ENCODE assay signal across 22 mouse cellular contexts in genomic region chr2:33788851-33789250, GRCm38 (mm10).
DNase-seq lines count a peak whose midpoint lies in the region; ATAC-seq lines count a peak whose summit lies in the region.
"Had no signal": no experiment of that assay in that cellular context is flagged by ENCODE, and none has a peak within 500 bp of the region (broad histone marks: within the 10 kb centered on the region; RNA-seq: fewer than 3 reads in every experiment).

No protein-coding gene starts in this region.

- H3K4me3 ChIP-seq in midbrain, embryonic 11.5 days (ENCODE audit: low read depth, low read length) = no peak overlapping the region
- H3K4me3 ChIP-seq in midbrain, embryonic 10.5 days = no peak overlapping the region
- no peak overlapping the region for H3K4me3 ChIP-seq in forebrain, embryonic 13.5 days
- H3K4me3 ChIP-seq in hindbrain, embryonic 13.5 days = no peak overlapping the region
- H3K4me3 ChIP-seq in midbrain, embryonic 15.5 days = no peak overlapping the region
- H3K4me3 ChIP-seq: heart, embryonic 15.5 days; limb, embryonic 15.5 days; liver, embryonic 15.5 days had no signal

- 69% methylated on average over 7 of the region's 7 CpGs for WGBS in midbrain, embryonic 11.5 days
- whole genome bisulfite sequencing in midbrain, embryonic 10.5 days = 80% methylated on average over 7 of the region's 7 CpGs
- WGBS in forebrain, embryonic 13.5 days = 33% methylated on average over 7 of the region's 7 CpGs
- WGBS in hindbrain, embryonic 13.5 days = 36% methylated on average over 7 of the region's 7 CpGs
- WGBS in midbrain, embryonic 15.5 days = 25% methylated on average over 7 of the region's 7 CpGs

- H3K4me1 ChIP-seq in midbrain, embryonic 11.5 days (ENCODE audit: control insufficient read depth, insufficient read depth, low read length) = peaks cover 33% of the 10 kb centered on the region
- peaks cover 58% of the 10 kb centered on the region for H3K4me1 ChIP-seq in midbrain, embryonic 10.5 days
- peaks cover 93% of the 10 kb centered on the region for H3K4me1 ChIP-seq in forebrain, embryonic 13.5 days
- peaks cover 88% of the 10 kb centered on the region for H3K4me1 ChIP-seq in hindbrain, embryonic 13.5 days (replicated peaks)
- peaks cover 65% of the 10 kb centered on the region for H3K4me1 ChIP-seq in midbrain, embryonic 15.5 days

- DNase-seq in midbrain, embryonic 11.5 days (ENCODE audit: low spot score, missing footprints) = no peak
- no peak for DNase-seq in midbrain, embryonic 10.5 days (ENCODE audit: low spot score)
- no peak for DNase-seq in layer of hippocampus, adult 18-20 months (ENCODE audit: low spot score in 2 of 2)
- DNase-seq in right cerebral cortex, postnatal 10 days (ENCODE audit: low spot score in 2 of 2) = no peak
- DNase-seq: adrenal gland, postnatal 36 days; B cell, adult 2 months; cerebellum, adult 18-20 months; cerebellum, postnatal 25 days; heart, adult 11 months; heart, postnatal 4 days; kidney, postnatal 4 days; right cerebral cortex, postnatal 4 days had no signal

- peak; percentile 31; the same call in 1 of the 2 replicates for ATAC-seq in midbrain, embryonic 11.5 days (ENCODE audit: low FRiP score)
- peak; percentile 55 for ATAC-seq in forebrain, embryonic 13.5 days
- 0 out of 2 replicates have a peak, but pooled peaks have one; percentile 14 for ATAC-seq in hindbrain, embryonic 13.5 days (ENCODE audit: low FRiP score)
- peak; percentile 49 for ATAC-seq in midbrain, embryonic 15.5 days (replicated peaks)
- ATAC-seq in megakaryocyte, adult 5-6 weeks (ENCODE audit: poor library complexity, severe bottlenecking) = no peak
- ATAC-seq: intestine, embryonic 16.5 days; lung, postnatal 0 days had no signal

- H3K36me3 ChIP-seq in midbrain, embryonic 11.5 days (ENCODE audit: control insufficient read depth, insufficient read depth, low read length) = no peaks in the 10 kb centered on the region
- peaks cover 15% of the 10 kb centered on the region for H3K36me3 ChIP-seq in midbrain, embryonic 10.5 days
- H3K36me3 ChIP-seq in forebrain, embryonic 13.5 days (ENCODE audit: poor library complexity, severe bottlenecking) = 0 out of 2 replicates have a peak, but pooled peaks cover 2% of the 10 kb centered on the region
- H3K36me3 ChIP-seq in hindbrain, embryonic 13.5 days = peaks cover 15% of the 10 kb centered on the region
- H3K36me3 ChIP-seq in midbrain, embryonic 15.5 days (replicated peaks) = no peaks in the 10 kb centered on the region
- H3K36me3 ChIP-seq: heart, embryonic 15.5 days had no signal

- no peak overlapping the region for H3K9ac ChIP-seq in midbrain, embryonic 11.5 days (ENCODE audit: low read length)
- no peak overlapping the region for H3K9ac ChIP-seq in forebrain, embryonic 13.5 days
- H3K9ac ChIP-seq in hindbrain, embryonic 13.5 days = no peak overlapping the region
- no peak overlapping the region for H3K9ac ChIP-seq in midbrain, embryonic 15.5 days
- H3K9ac ChIP-seq: heart, embryonic 15.5 days; limb, embryonic 15.5 days; liver, embryonic 15.5 days had no signal

- no peaks in the 10 kb centered on the region for H3K27me3 ChIP-seq in midbrain, embryonic 11.5 days (ENCODE audit: control insufficient read depth, insufficient read depth, low read length)
- H3K27me3 ChIP-seq in midbrain, embryonic 10.5 days (ENCODE audit: low read depth, poor library complexity, severe bottlenecking) = no peaks in the 10 kb centered on the region
- peaks cover 18% of the 10 kb centered on the region for H3K27me3 ChIP-seq in forebrain, embryonic 13.5 days
- no peaks in the 10 kb centered on the region for H3K27me3 ChIP-seq in hindbrain, embryonic 13.5 days
- no peaks in the 10 kb centered on the region for H3K27me3 ChIP-seq in midbrain, embryonic 15.5 days (replicated peaks)
- H3K27me3 ChIP-seq: heart, embryonic 15.5 days; limb, embryonic 15.5 days; liver, embryonic 15.5 days had no signal

- no peak overlapping the region; the same call in 1 of the 2 replicates for H3K27ac ChIP-seq in midbrain, embryonic 11.5 days (ENCODE audit: low read depth, low read length)
- H3K27ac ChIP-seq in midbrain, embryonic 10.5 days (replicated peaks) = no peak overlapping the region; the same call in 1 of the 2 replicates
- H3K27ac ChIP-seq in forebrain, embryonic 13.5 days = peak overlapping the region; percentile 64
- peak overlapping the region; percentile 71 for H3K27ac ChIP-seq in hindbrain, embryonic 13.5 days
- peak overlapping the region; percentile 81 for H3K27ac ChIP-seq in midbrain, embryonic 15.5 days
- H3K27ac ChIP-seq: heart, embryonic 15.5 days; limb, embryonic 15.5 days; liver, embryonic 15.5 days; stomach, postnatal 0 days had no signal

- H3K9me3 ChIP-seq in midbrain, embryonic 11.5 days (ENCODE audit: control insufficient read depth, low read length) = no peaks in the 10 kb centered on the region
- no peaks in the 10 kb centered on the region for H3K9me3 ChIP-seq in midbrain, embryonic 10.5 days (replicated peaks)
- H3K9me3 ChIP-seq in forebrain, embryonic 13.5 days (replicated peaks) = no peaks in the 10 kb centered on the region
- H3K9me3 ChIP-seq in hindbrain, embryonic 13.5 days = no peaks in the 10 kb centered on the region
- no peaks in the 10 kb centered on the region for H3K9me3 ChIP-seq in midbrain, embryonic 15.5 days
- H3K9me3 ChIP-seq: heart, embryonic 15.5 days; limb, embryonic 15.5 days; liver, embryonic 15.5 days had no signal

- no peak overlapping the region for H3K4me2 ChIP-seq in midbrain, embryonic 11.5 days
- no peak overlapping the region for H3K4me2 ChIP-seq in forebrain, embryonic 13.5 days
- no peak overlapping the region for H3K4me2 ChIP-seq in hindbrain, embryonic 13.5 days
- H3K4me2 ChIP-seq in midbrain, embryonic 15.5 days = no peak overlapping the region
- H3K4me2 ChIP-seq: heart, embryonic 15.5 days; limb, embryonic 15.5 days; liver, embryonic 15.5 days had no signal

Comparison
In these comparisons a context has a peak if more than half of its experiments do, and no peak if none do; other contexts are left out.
1. H3K27ac ChIP-seq: peak in forebrain, embryonic 13.5 days (single experiment), hindbrain, embryonic 13.5 days (single experiment) and midbrain, embryonic 15.5 days (single experiment); none in midbrain, embryonic 11.5 days (single experiment) and midbrain, embryonic 10.5 days (single experiment).